Mouse (Mus musculus) cortical plate, adult 2 months (tissue): Measurements from ENCODE around the gene Nrip1.

Experiments used
- CTCF ChIP-seq: fragments of 200-500 bp; IDR thresholded peaks from 2 replicates; pipeline ENCODE4 v1.5.1; 2011; ENCODE audit warnings: mild to moderate bottlenecking, control low read depth, low read length; ENCODE audit not compliant: insufficient read depth; ENCODE audit errors: extremely low read depth
- POLR2A ChIP-seq: fragments of 200-500 bp; IDR thresholded peaks from 2 replicates; pipeline ENCODE4 v1.6.1; 2011; ENCODE audit warnings: mild to moderate bottlenecking, low read length, control low read depth; ENCODE audit not compliant: insufficient read depth; ENCODE audit errors: extremely low read depth

- TF ChIP-seq POLR2A (no peak), CTCF (no peak)
These were observed 71.9 kb downstream of the Nrip1 start for GRCm38 (mm10) chr16:76301728-76302050.
